Mouse (Mus musculus): ENCODE results near the gene Fam234b.

Gene Fam234b

DNA sequence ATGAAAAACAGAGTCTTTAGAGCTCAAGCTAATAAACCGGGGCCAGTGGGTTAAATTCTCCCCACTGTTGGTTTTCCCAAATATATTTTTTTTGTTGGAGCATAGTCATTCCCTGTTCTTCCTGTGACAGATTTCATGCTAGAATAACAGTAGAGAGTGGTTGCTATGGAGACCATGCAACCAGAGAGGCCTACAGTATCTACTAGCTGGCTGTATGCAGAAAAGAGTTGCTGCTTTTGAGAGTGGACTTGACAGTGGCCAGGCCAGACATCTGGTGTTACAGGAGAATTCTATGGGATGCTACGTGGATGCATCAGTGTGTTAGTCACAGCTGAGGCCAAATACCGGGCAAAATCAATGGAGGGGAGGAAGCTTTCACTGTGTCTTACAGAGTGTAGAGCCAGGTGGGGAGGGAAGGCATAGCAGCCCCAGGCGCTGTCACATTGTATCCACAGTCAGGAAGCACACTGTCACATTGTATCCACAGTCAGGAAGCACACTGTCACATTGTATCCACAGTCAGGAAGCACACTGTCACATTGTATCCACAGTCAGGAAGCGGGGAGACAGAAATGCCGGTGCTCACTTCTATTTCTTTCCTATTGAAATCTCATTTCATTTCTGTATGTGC lies 26.1 kb downstream of the Fam234b start:
- no peak for DNase-seq (ENCODE audit: low read depth, low spot score)

DNA sequence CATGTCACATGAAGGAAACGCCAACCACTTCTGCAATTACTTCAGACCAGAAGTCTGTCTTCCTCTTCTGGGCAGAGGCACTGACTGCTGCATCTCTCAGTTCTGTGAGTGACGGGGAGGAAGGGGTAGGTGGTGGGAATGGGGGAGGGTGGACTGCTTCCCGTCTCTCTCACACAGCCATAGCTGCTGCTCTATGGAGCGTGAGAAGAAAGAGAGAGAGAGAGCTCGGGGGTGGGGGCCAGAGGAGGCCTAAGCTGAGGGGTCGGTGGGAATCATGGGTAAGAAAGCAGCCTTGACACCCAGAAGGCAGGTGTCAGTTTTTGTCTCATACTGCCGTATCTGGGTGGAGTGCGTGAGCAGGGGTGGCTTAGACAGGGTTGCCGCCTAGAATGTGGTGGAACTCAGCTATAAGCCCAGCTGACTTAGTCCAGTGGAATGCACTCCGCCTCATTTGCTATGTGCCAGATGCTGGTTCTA lies 30.7 kb downstream of the Fam234b start:
- DNase-seq (ENCODE audit: low read depth, low spot score), result no peak

DNA sequence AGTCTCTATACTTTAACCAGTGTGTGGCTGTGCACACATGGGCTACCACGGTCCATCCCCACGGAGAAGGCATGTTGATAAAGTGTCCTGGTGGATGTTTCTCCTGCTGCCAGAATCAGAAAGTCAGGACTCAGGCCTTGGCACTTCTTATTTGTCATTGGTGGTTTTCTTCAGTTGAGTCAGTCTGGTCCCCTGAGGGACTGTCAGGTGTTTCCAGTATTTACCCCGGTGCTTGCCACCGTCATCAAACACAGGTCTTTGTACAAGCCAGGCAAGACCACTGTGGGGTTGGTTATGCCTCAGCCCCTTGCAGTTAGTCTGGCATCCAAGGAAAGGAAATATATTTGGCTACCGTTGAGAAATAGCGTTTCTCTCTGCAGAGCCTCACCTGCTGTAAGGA lies 32.8 kb downstream of the Fam234b start:
- DNase-seq (ENCODE audit: low read depth, low spot score), result no peak

GRCm38 (mm10) chr6:135232443-135233182 lies 34.8 kb downstream of the Fam234b start:
- DNase-seq (ENCODE audit: low read depth, low spot score), result no peak

- DNase-seq (ENCODE audit: low read depth, low spot score), result no peak
Measured at GRCm38 (mm10) chr6:135235742-135236141, 38.0 kb downstream of the Fam234b start.

- no peak for DNase-seq (ENCODE audit: low read depth, low spot score)
Measured at GRCm38 (mm10) chr6:135236576-135236975, 38.8 kb downstream of the Fam234b start.

GRCm38 (mm10) chr6:135237326-135237725 lies 39.5 kb downstream of the Fam234b start:
- no peak for DNase-seq (ENCODE audit: low read depth, low spot score)

DNA sequence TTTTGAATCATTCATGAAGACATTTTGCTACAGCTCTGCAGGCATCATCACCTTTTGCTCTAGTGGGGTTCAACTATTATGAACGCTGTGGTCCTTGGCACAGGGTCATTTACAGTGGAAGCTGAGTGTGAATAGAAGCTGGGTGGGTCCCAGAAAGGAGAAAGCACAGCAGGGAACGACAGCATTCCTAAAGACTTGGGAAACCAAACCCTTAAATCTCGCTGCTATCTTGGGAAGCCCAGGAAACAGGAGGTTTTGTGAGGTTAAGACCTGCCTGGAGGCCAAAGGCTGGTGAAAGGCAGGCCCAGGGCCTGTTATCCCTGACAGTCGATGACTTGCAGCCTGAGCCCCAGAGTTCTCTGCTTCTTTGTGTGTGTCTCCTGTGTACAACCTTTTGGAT lies 40.4 kb downstream of the Fam234b start:
- DNase-seq (ENCODE audit: low read depth, low spot score), result no peak

- no peak for DNase-seq (ENCODE audit: low read depth, low spot score)
Measured at GRCm38 (mm10) chr6:135240361-135240760, 42.6 kb downstream of the Fam234b start.

DNA sequence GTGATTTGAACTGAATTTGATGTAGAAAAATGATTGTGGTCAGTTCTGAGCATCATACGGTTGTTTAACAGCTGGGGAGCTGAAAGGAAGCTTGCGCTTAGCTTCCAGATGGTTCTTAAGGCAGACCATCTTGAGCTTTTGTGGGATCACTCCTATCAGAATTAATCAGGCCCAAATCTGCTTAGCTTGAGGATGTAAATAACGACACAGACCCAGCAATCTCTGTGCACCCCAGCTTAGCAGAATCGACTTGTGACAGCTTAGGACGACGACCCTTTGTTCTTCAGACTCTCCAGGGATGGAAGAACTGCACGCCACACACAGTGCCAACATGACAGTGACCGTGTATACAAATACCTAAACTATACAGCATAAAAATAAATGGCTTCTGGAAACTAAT lies 47.8 kb downstream of the Fam234b start:
- DNase-seq (ENCODE audit: low read depth, low spot score), result no peak

- no peak for DNase-seq (ENCODE audit: low read depth, low spot score)
Measured at GRCm38 (mm10) chr6:135247861-135248260, 50.1 kb downstream of the Fam234b start.

DNA sequence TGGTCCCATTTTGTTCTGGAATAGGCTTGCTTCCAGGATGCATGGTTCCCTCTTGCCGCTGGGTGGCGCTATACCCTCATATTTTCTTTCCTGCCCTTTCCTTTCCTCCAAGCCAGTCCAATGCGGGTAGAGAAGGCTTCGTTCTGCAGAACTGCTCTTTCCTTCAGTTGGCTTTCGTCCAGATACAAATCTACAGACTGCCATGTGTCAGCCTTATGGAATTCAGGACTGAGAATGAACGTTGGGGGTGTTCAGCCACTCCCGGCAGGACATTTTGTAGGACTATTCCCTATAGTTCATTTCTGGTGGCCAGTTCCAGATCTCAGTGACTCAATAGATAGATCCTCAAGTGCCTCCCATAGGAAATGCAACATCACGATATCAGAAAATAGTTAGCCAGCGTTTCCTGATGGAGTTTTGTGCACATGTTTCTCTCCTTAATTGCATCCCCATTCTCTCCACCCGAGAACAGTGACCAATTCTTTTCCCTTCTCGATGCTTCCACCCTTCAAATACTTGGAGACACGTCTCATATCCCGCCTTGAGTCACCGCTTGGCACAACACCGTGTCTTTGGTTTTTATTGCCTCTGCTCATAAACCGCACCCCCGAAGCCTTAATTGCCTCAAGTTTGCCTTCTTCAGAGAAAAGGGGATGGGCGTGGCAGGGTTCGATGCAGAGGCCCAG lies 52.2 kb downstream of the Fam234b start:
- peak; percentile 41 for DNase-seq (ENCODE audit: low read depth, low spot score)

DNA sequence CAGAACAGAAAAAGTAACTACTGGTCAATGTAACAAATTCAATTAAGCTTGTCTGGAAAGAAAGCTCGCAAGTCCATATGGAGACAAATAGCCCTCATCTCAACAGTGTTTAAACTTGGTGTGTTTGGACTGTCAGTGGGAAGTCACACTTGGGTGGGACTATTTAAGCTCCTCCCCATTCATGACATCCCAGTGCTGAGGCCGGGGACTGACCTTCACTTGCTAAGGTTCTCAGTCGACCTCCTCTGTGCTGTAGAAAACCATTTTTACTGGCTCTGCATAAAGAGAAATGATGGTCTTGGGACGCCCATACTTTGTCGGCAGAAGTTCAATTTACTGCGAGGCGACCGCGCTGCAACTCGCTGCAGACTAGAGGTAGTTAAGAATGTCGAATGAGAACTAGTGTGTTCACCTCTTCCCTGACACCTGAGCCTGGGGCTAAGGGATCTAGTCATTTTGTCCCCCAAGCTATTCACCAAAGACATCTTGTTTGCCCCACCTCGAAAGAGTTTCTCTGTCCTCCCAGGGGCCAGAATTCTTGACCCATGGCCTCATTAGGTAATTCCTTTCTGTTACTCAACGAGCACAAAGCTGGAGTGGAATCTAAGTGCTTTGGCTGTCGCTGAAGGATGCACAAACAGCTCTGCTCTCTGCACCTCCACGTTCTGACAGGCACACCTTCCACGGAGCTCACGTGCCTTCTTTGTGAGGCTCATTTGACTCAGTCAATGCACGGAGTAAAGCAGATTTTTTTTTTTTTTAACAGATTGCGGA lies 53.3 kb downstream of the Fam234b start:
- no peak for DNase-seq (ENCODE audit: low read depth, low spot score)

DNA sequence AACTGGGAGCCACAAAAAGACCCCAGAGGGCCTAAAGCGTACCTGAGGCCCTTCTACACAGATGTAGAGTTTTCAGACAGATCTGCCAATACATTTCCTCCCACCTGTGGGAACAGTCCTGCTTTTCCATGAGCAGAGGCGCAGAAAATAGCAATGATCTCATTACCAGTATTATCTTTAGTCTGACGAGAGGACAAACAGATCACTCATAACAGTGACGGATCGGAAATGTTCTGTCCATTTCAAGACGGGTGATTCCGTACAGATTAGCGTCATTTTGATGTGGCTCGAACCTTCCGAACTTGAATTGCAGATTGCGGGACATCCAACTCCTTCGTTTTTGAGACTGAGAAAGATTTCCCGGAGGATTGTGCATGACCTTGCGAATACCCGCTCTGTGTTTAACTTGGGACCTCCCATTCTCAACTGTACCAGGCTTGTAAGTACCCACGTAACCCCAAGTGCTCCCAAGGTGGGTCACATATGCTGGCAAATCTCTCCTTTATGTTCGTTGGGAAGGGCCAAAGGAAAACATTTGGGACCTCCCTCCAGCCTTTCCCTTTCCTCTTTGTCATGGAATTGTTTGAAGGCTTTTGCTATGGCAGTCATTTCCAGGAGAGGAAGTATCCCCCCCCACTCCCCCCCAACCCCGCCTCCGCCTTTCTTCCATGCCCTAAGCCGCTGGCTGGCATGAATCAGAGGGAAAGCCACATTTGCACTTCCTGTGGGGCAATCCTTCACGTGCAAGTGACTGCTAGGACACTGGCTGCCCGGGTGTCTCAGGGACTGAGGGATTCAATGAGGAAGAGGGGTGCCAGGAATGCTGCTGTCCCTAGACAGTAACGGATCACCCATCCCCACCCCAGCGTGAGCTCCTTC lies 54.3 kb downstream of the Fam234b start:
- DNase-seq (ENCODE audit: low read depth, low spot score), result peak; percentile 29

- DNase-seq (ENCODE audit: low read depth, low spot score), result peak; percentile 78
Measured at GRCm38 (mm10) chr6:135252728-135253077, 54.9 kb downstream of the Fam234b start.

DNA sequence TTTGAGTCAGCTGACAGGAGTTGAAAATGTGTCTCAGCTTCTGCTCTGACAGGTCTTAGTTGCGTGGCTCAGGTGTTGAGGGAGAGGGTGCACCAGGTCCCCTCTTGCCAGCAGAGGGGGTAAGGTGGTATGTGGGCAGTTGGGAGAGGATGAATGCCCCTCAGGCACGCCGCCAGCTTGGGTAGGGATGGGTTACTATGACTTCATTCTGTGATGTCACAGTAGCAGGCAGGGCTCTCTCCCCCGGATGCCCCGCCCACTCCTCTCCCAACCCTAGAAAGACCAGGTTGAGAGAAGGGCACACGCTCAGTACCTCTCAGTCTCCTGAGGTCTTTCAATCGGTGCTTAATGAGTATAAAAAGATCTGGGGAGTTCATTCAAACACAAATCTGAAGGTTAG lies 56.4 kb downstream of the Fam234b start, which contains the start of gene Gsg1:
TSS of gene Gsg1 (minus strand) at position 199 of the 400 bp plus-strand sequence.
- DNase-seq (ENCODE audit: low read depth, low spot score), result no peak

GRCm38 (mm10) chr6:135260435-135260834 lies 62.7 kb downstream of the Fam234b start:
- DNase-seq (ENCODE audit: low read depth, low spot score), result no peak

- DNase-seq (ENCODE audit: low read depth, low spot score), result no peak
Measured at GRCm38 (mm10) chr6:135261124-135261523, 63.3 kb downstream of the Fam234b start.

- DNase-seq (ENCODE audit: low read depth, low spot score), result no peak
Measured at GRCm38 (mm10) chr6:135262565-135262964, 64.8 kb downstream of the Fam234b start.

- DNase-seq (ENCODE audit: low read depth, low spot score), result no peak
Measured at GRCm38 (mm10) chr6:135264136-135264535, 66.4 kb downstream of the Fam234b start.

DNA sequence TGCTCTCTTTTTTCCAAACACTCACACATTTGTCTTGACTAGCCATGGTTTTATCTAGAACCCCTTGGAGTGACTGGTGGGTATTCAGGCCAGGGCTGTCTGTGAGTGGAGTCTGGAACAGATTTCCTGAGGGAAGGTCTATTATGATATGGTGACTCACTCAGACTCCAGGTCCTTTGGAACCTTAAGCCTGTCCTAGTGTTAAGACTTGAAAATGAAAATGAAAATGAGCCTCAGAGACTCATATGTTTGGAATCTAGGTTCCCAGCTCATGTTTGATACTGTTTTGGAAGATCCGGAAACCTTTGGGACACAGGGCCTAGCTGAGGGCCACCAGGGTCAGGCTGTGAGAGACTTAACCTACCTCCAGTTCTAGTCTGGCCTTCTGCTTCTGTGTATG lies 68.3 kb downstream of the Fam234b start:
- DNase-seq (ENCODE audit: low read depth, low spot score), result no peak

Measured in embryo, embryonic 11.5 days (tissue).